ENCODE assay signal across 7 mouse cellular contexts in the genomic region with DNA sequence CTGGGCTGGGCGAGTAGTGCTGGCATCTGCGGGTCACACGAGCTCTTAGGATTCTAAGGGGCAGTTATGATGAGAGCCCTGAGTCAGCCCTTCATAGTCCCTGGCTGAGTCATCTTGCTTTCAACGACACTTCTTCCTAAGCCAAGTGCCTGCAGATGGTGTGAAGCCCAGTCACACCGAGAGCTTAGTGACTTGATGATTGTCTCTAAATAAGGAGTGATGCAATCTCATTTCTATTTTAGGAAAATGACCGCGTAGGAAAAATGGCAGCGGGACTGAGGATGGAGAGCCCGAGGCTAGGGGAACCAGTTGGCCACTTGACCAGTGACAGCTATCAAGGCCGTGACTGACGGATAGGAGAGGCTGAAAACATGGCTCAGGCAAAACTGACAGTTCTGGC.
A peak's percentile ranks its signal among the peaks of the same experiment; 100 is the strongest.
DNase-seq lines count a peak whose midpoint lies in the region; ATAC-seq and TF ChIP-seq lines count a peak whose summit lies in the region.

No protein-coding gene starts in this region.

- H3K27me3 ChIP-seq in hindbrain, embryonic 15.5 days: no peaks in the 10 kb centered on the region

- TF ChIP-seq CTCF in lung, adult 2 months (IDR thresholded peaks at IDR 0.05; ENCODE audit: insufficient read depth, low read length): no peak
- TF ChIP-seq CTCF in brain, embryonic 14.5 days (IDR thresholded peaks at IDR 0.05; ENCODE audit: borderline replicate concordance, extremely low read depth, insufficient read depth, insufficient read length): no peak

- no peak for ATAC-seq in hindbrain, embryonic 15.5 days (ENCODE audit: low FRiP score, low read depth)

- no peaks in the 10 kb centered on the region for H3K36me3 ChIP-seq in hindbrain, embryonic 15.5 days

- DNase-seq in lung, adult 18-20 months: peak; percentile 4 to 12
- no peak for DNase-seq in lung, adult 2 months
- peak; percentile 46 for DNase-seq in brain, embryonic 14.5 days (ENCODE audit: low read depth)
- peak; percentile 20 to 37 for DNase-seq in gastrocnemius, adult 8-10 months (ENCODE audit: low spot score in 2 of 2)
- DNase-seq in spleen, postnatal 10 days (ENCODE audit: low spot score in 2 of 2): no peak
- DNase-seq in thymus, postnatal 14 days: no peak

- no peaks in the 10 kb centered on the region for H3K4me1 ChIP-seq in lung, adult 2 months (ENCODE audit: control insufficient read depth, insufficient read depth, low read length)
- H3K4me1 ChIP-seq in hindbrain, embryonic 15.5 days (replicated peaks): peaks cover 26% of the 10 kb centered on the region

- TF ChIP-seq POLR2A in lung, adult 2 months (IDR thresholded peaks at IDR 0.05; ENCODE audit: borderline replicate concordance, extremely low read depth, low read depth, low read length): no peak
- no peak for TF ChIP-seq POLR2A in brain, embryonic 14.5 days (IDR thresholded peaks at IDR 0.05; ENCODE audit: borderline replicate concordance, extremely low read depth, insufficient read depth, insufficient read length, poor library complexity, severe bottlenecking)

- no peak overlapping the region for H3K4me3 ChIP-seq in lung, adult 2 months (replicated peaks; ENCODE audit: extremely low read depth, low read depth, low read length)
- H3K4me3 ChIP-seq in hindbrain, embryonic 15.5 days: no peak overlapping the region

- peak overlapping the region; percentile 47; the same call in 1 of the 2 replicates for H3K4me2 ChIP-seq in hindbrain, embryonic 15.5 days

- H3K27ac ChIP-seq in hindbrain, embryonic 15.5 days (replicated peaks): 0 out of 2 replicates have a peak overlapping the region, but pooled peaks have one; percentile 70

- 44% methylated on average over 11 of the region's 11 CpGs for WGBS in lung, adult 2 months
- WGBS in hindbrain, embryonic 15.5 days: 65% methylated on average over 11 of the region's 11 CpGs

- peaks cover 6% of the 10 kb centered on the region; the same call in 1 of the 2 replicates for H3K9me3 ChIP-seq in hindbrain, embryonic 15.5 days

- no peak overlapping the region for H3K9ac ChIP-seq in hindbrain, embryonic 15.5 days

Comparison
In these comparisons a context has a peak if more than half of its experiments do, and no peak if none do; other contexts are left out.
1. DNase-seq: peak in lung, adult 18-20 months (2 of 2), brain, embryonic 14.5 days (single experiment) and gastrocnemius, adult 8-10 months (2 of 2); none in lung, adult 2 months (single experiment), spleen, postnatal 10 days (0 of 2) and thymus, postnatal 14 days (single experiment).